Mouse (Mus musculus) embryo, embryonic 11.5 days (tissue): ENCODE data around the gene Ccdc103.

Experiments used
- DNase-seq: peaks from one replicate; pipeline ENCODE4 v3.0.0-alpha.2; 2012; ENCODE audit warnings: low read depth, low spot score

Gene Ccdc103

GRCm38 (mm10) chr11:102890096-102890495, 9.1 kb downstream of the Ccdc103 start:
- no peak for DNase-seq

DNA sequence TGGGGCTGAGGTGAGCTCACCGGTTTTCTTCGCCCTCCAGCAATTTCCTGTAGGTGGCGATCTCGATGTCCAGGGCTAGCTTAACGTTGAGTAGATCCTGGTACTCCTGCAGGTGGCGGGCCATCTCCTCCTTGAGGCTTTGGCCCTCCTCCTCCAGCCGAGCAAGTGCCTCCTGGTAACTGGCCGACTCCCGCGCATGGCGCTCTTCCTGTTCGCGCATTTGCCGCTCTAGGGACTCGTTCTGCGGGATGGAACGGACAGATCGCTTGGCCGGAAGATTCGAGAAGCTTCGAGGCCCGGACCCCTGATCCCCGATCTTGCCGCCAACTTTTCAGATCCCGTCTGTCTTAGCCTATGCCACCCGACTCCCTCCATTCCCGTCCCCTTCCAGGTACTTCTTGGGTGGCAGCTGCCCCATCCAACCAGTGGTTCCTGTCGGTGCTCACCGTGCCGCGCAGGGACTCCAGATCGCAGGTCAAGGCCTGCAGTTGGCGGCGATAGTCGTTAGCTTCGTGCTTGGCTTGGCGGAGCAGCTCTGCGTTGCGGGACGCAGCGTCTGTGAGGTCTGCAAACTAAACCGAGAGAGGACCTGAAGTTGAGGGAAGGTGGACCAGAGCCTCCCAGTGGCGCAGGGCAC, 12.1 kb downstream of the Ccdc103 start:
- DNase-seq, result peak; percentile 55

- no peak for DNase-seq
Measured at GRCm38 (mm10) chr11:102894716-102895115, 13.7 kb downstream of the Ccdc103 start.

DNA sequence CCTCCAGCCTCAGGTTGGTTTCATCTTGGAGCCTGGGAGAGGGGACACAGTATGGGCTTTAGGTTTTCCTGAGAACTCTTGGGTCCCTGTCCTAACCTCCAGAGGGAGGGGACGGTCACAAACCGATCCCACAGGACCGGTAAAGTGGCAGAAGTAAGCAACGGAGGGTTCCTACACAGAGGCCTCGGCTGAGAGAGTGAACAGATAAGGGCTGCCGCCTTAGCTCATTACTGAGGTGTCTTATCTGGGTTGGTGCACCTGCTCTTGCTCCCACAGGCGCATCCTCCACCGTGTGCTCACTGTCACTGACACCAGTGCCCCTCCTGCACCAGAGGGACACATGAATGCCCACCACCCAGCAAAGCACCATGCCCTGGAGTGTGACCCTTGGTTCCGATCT, 14.8 kb downstream of the Ccdc103 start:
- no peak for DNase-seq

- no peak for DNase-seq
Measured at GRCm38 (mm10) chr11:102896641-102897040, 15.6 kb downstream of the Ccdc103 start.

- DNase-seq, result no peak
Measured at GRCm38 (mm10) chr11:102898408-102898807, 17.4 kb downstream of the Ccdc103 start.

DNA sequence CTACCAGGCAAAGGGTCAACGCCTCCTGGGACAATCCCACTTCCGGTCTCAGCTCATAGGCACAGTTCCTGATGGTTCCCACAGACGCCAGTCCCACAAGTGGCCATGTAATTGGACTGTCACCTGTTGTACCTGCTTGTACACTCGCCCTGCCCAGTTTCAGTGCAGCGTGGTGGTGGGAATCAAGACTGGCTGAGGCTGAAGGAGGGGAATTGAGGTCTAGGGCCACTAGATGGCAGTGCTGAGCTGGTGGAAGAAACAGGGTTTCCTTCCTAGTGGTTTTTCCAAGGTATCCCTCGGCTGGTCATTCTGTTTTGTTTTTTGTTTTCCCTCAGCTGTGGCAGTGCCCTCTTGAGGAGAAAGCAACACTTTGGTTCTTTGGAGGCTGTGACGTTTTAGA, 19.8 kb downstream of the Ccdc103 start, which contains the start of gene Gfap:
Gene Gfap (minus strand): TSS at position 150 of the 400 bp plus-strand sequence.
- peak; percentile 75 for DNase-seq

DNA sequence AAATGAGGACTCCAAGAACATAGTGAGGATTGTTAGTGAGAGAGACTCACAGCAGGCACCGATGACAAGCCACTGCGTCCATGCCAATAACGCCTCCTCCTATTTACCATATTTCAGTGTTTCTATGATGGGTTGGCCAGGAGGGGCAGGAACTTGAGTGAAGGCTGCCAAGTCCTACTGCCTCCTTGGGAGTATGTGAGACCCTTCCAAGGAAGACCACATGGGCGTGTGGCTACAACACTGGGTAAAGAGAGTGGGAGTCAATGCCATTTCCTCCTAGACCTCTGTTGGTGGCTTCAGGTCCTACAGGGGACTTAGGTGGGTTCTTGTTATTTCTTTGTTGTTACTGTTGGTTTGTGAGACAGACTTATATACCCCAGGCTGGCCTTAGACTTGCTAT, 20.2 kb downstream of the Ccdc103 start:
- no peak for DNase-seq

GRCm38 (mm10) chr11:102902107-102902506, 21.1 kb downstream of the Ccdc103 start:
- no peak for DNase-seq

DNA sequence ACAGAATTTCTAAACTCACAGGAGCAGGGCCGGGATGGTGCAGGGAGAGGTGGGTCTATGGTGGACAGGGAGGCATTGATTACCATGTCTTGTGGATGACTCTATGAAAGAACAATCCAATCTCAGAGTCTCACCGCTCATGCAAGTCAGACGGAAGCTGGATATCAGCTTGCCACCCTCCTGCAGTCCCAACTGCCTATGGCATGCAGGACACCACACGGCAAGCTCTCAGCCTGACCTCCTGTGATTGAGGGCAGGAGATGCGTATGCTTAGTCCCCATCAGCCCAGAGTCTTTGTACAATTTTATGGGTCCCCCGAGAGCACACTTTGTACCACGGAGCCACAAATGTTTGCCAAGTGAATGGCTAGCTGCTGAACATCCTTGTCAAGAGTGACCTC, 22.6 kb downstream of the Ccdc103 start:
- no peak for DNase-seq

DNA sequence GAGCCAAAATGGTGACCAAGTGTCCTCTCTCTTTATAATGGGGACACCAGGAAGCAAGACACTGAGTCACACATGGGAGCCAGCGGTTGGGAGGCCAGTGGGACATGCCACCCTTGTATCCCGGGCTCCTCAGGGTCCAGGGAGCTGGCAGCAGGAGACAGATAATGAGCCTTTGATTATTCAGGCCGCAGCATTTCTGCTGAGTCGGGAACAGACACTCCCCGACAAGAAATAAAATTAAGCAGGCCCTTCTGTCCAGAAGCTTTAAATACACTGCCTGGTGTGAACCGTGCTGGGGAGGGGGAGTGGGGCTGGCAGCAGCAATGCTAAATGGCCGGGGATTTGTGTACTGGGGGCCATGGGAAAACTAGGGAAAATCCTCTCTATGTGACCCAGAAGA, 30.4 kb downstream of the Ccdc103 start:
- DNase-seq, result no peak

- DNase-seq, result no peak
Measured at GRCm38 (mm10) chr11:102915380-102915779, 34.4 kb downstream of the Ccdc103 start.

DNA sequence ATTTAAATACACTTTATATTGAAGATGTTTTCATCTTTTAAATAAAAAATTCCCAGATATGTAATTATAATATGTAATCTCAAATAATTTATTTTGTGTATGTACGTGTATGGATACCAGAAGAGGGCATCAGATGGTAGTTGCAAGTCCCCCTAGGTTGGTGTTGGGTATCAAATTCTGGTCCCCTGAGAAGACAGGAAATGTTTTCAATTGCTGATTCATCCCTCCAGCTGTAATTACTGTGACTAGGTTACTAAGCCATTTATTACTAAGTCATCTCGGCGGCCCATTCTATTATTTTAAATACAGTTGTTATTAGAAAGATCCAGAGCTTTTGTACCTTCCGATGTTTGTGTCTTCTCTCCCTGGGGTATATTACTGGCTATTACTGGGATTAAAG, 37.1 kb downstream of the Ccdc103 start:
- DNase-seq, result no peak

DNA sequence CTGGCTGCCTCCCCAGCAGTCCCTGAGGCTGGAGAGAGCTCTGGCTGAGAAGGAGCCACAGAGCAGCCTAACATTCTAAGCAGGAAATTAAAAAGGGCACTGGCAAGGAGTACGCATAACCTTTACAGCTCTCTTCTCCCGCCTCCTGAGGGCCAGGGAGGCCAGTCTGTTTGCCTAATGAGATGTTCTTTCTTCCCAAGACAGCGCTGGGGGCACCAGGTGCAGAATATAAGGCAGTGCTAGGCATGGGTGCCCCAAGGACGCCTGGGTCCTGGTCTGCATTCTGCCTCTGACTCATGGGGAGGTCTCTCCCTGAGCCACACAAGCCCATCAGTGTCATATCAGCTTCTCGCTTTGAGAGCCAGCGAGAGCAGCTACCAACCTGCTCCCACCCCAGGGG, 40.5 kb downstream of the Ccdc103 start:
- no peak for DNase-seq

- peak; percentile 97 for DNase-seq
Measured at GRCm38 (mm10) chr11:102924557-102925350, 43.8 kb downstream of the Ccdc103 start, which contains the start of gene Kif18b. TSS of gene Kif18b (minus strand) at chr11:102925124.

DNA sequence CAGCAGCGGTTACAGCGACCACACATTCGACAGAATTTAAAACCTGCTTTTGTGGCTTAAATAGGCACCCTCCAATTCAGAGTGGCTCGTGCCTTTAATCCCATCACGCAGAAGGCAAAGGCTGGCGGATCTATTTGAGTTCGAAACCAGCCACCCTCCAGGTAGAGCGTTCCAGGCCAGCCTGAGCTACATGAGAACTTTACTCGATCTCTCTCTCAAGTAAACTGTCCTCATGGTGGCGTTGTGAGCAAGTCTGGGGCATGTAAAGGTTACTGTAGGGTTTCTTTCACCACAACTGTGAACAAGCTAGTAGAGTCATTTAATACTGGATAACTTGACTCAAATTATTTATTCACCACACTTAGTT, 44.3 kb downstream of the Ccdc103 start:
- DNase-seq, result no peak

- no peak for DNase-seq
Measured at GRCm38 (mm10) chr11:102930672-102931071, 49.7 kb downstream of the Ccdc103 start.
